Mouse (Mus musculus) cerebellum, adult 11 months (tissue): ENCODE data around the gene Ccdc148.
A peak's percentile ranks its signal among the peaks of the same experiment; 100 is the strongest.

Source experiments
- DNase-seq: peaks from one replicate; pipeline ENCODE4 v3.0.0; 2022

Ccdc148 gene

GRCm38 (mm10) chr2:59048775-59049451, 111.6 kb downstream of the Ccdc148 start:
- no peak for DNase-seq

GRCm38 (mm10) chr2:59043313-59044032, 117.0 kb downstream of the Ccdc148 start:
- no peak for DNase-seq

GRCm38 (mm10) chr2:59042616-59043015, 117.9 kb downstream of the Ccdc148 start:
- no peak for DNase-seq

- DNase-seq: peak; percentile 52
Observed at GRCm38 (mm10) chr2:59036433-59036832, 124.0 kb downstream of the Ccdc148 start.

GRCm38 (mm10) chr2:59035206-59035605, 125.3 kb downstream of the Ccdc148 start:
- no peak for DNase-seq

GRCm38 (mm10) chr2:59034281-59034680, 126.2 kb downstream of the Ccdc148 start:
- DNase-seq: no peak

GRCm38 (mm10) chr2:59024558-59024957, 135.9 kb downstream of the Ccdc148 start:
- DNase-seq: no peak

- no peak for DNase-seq
Observed at GRCm38 (mm10) chr2:59007356-59007755, 153.1 kb downstream of the Ccdc148 start.

GRCm38 (mm10) chr2:59006567-59007340, 153.7 kb downstream of the Ccdc148 start:
- no peak for DNase-seq

GRCm38 (mm10) chr2:58997151-58997550, 163.3 kb downstream of the Ccdc148 start:
- DNase-seq: no peak

GRCm38 (mm10) chr2:58992431-58993191, 167.9 kb downstream of the Ccdc148 start:
- DNase-seq: no peak

- no peak for DNase-seq
Observed at GRCm38 (mm10) chr2:58978095-58978494, 182.4 kb downstream of the Ccdc148 start.

- no peak for DNase-seq
Observed at GRCm38 (mm10) chr2:58971507-58972275, 188.8 kb downstream of the Ccdc148 start.

- no peak for DNase-seq
Observed at GRCm38 (mm10) chr2:58956770-58957300, 203.6 kb downstream of the Ccdc148 start.

GRCm38 (mm10) chr2:58956351-58956750, 204.1 kb downstream of the Ccdc148 start:
- no peak for DNase-seq

- DNase-seq: no peak
Observed at GRCm38 (mm10) chr2:58952101-58952500, 208.4 kb downstream of the Ccdc148 start.

GRCm38 (mm10) chr2:58948796-58949195, 211.7 kb downstream of the Ccdc148 start:
- no peak for DNase-seq

- no peak for DNase-seq
Observed at GRCm38 (mm10) chr2:58941361-58941760, 219.1 kb downstream of the Ccdc148 start.

GRCm38 (mm10) chr2:58925551-58925950, 234.9 kb downstream of the Ccdc148 start:
- DNase-seq: no peak

- DNase-seq: no peak
Observed at GRCm38 (mm10) chr2:58918351-58918750, 242.1 kb downstream of the Ccdc148 start.

- no peak for DNase-seq
Observed at GRCm38 (mm10) chr2:58912339-58912738, 248.1 kb downstream of the Ccdc148 start.
